Mouse (Mus musculus) CH12.LX (cell line): ENCODE data around the gene Efna3. TPM values are rescaled to one million over a fixed set of nuclear protein-coding genes. Genes with fewer than 3 reads are reported as not detected.

Source experiments
- DNase-seq: peaks from one replicate; pipeline ENCODE4 v3.0.0-alpha.2; 2013; ENCODE audit errors: extremely low read depth
- H3K27ac ChIP-seq: 2 replicates; pipeline ENCODE4 v1.5.1; 2012; ENCODE audit warnings: low read depth, mild to moderate bottlenecking, control low read depth, moderate library complexity; ENCODE audit not compliant: insufficient read depth
- H3K27me3 ChIP-seq: replicated peaks from 2 replicates; pipeline ENCODE3; 2012; ENCODE audit warnings: inconsistent platforms
- H3K36me3 ChIP-seq, 2 experiments: replicated peaks in 1 of 2; 2 replicates each; pipeline versions ENCODE3 to v1.6.1; 2012; ENCODE audit warnings: inconsistent platforms in 1 of 2, low read length in 1 of 2, mild to moderate bottlenecking in 1 of 2, mixed read lengths in 1 of 2, moderate library complexity in 1 of 2; ENCODE audit not compliant: control insufficient read depth in 1 of 2, insufficient read depth in 1 of 2
- H3K4me1 ChIP-seq, 2 experiments: 2 replicates each; pipeline ENCODE4 v1.6.1; 2012; ENCODE audit warnings: inconsistent platforms in 1 of 2, moderate library complexity in 1 of 2; ENCODE audit not compliant: insufficient read depth in 2 of 2, control insufficient read depth in 1 of 2
- H3K4me2 ChIP-seq: 2 replicates; pipeline ENCODE4 v1.6.1; 2012; ENCODE audit warnings: low read depth, mild to moderate bottlenecking, control low read depth; ENCODE audit not compliant: poor library complexity, insufficient read depth, severe bottlenecking
- H3K4me3 ChIP-seq, 3 experiments: fragments of 150-350 bp in 1 of 3; sonication (generic) in 1 of 3; replicated peaks in 1 of 3; 2 replicates each; pipeline versions ENCODE3 to v1.5.1; 2011 to 2012; ENCODE audit warnings: low read depth in 2 of 3, low read length in 2 of 3, mild to moderate bottlenecking in 2 of 3, moderate library complexity in 2 of 3, control low read depth in 1 of 3, improper control_type of control experiment in 1 of 3, inconsistent platforms in 1 of 3, mixed read lengths in 1 of 3; ENCODE audit not compliant: poor library complexity in 1 of 3
- H3K79me2 ChIP-seq: replicated peaks from 2 replicates; pipeline ENCODE4 v1.6.1; 2012; ENCODE audit warnings: mild to moderate bottlenecking, moderate library complexity; ENCODE audit not compliant: control insufficient read depth, poor library complexity, insufficient read depth, severe bottlenecking; ENCODE audit errors: extremely low read depth
- H3K9ac ChIP-seq: 2 replicates; pipeline ENCODE4 v1.6.1; 2012; ENCODE audit warnings: low read depth, mild to moderate bottlenecking, control low read depth, moderate library complexity; ENCODE audit not compliant: insufficient read depth
- H3K9me3 ChIP-seq: replicated peaks from 2 replicates; pipeline ENCODE3; 2012; ENCODE audit warnings: low read length, inconsistent platforms, mixed read lengths
- CHD2 ChIP-seq: IDR thresholded peaks from 2 replicates; pipeline ENCODE4 v1.6.1; 2011; ENCODE audit warnings: low read length, improper control_type of control experiment
- ELF1 ChIP-seq: IDR thresholded peaks from 2 replicates; pipeline ENCODE4 v1.6.1; 2014; ENCODE audit warnings: low read depth, mild to moderate bottlenecking, inconsistent platforms, low read length, improper control_type of control experiment
- GABPA ChIP-seq: IDR thresholded peaks from 2 replicates; pipeline ENCODE4 v1.6.1; 2012; ENCODE audit warnings: low read depth, low read length, improper control_type of control experiment, inconsistent platforms; ENCODE audit not compliant: insufficient replicate concordance
- JUN ChIP-seq: IDR thresholded peaks from 2 replicates; pipeline ENCODE4 v1.6.1; 2011; ENCODE audit warnings: low read depth, mild to moderate bottlenecking, low read length, improper control_type of control experiment, moderate library complexity; ENCODE audit not compliant: insufficient read depth
- KAT2A ChIP-seq: IDR thresholded peaks from 2 replicates; pipeline ENCODE4 v1.6.1; 2012; ENCODE audit warnings: low read length, improper control_type of control experiment, inconsistent platforms; ENCODE audit not compliant: insufficient replicate concordance
- MAFK ChIP-seq: IDR thresholded peaks from 2 replicates; pipeline ENCODE4 v1.6.1; 2011; ENCODE audit warnings: low read length, improper control_type of control experiment; ENCODE audit not compliant: insufficient replicate concordance
- MAX ChIP-seq: IDR thresholded peaks from 2 replicates; pipeline ENCODE4 v1.6.1; 2011; ENCODE audit warnings: low read length, improper control_type of control experiment
- MAZ ChIP-seq: IDR thresholded peaks from 2 replicates; pipeline ENCODE4 v1.6.1; 2012; ENCODE audit warnings: low read depth, mild to moderate bottlenecking, inconsistent platforms, low read length, improper control_type of control experiment, moderate library complexity
- MEF2A ChIP-seq: IDR thresholded peaks from 2 replicates; pipeline ENCODE4 v1.6.1; 2014; ENCODE audit warnings: low read depth, mild to moderate bottlenecking, inconsistent platforms, low read length, improper control_type of control experiment, borderline replicate concordance
- NRF1 ChIP-seq: IDR thresholded peaks from 2 replicates; pipeline ENCODE4 v1.6.1; 2014; ENCODE audit warnings: low read depth, mild to moderate bottlenecking, inconsistent platforms, low read length, improper control_type of control experiment, moderate library complexity
- POLR2A ChIP-seq: IDR thresholded peaks from 2 replicates; pipeline ENCODE4 v1.6.1; 2011; ENCODE audit warnings: low read depth, mild to moderate bottlenecking, improper control_type of control experiment, low read length
- SIN3A ChIP-seq: IDR thresholded peaks from 2 replicates; pipeline ENCODE4 v1.6.1; 2012; ENCODE audit warnings: low read length, improper control_type of control experiment, inconsistent platforms
- TCF12 ChIP-seq: IDR thresholded peaks from 2 replicates; pipeline ENCODE4 v1.6.1; 2014; ENCODE audit warnings: low read depth, mild to moderate bottlenecking, inconsistent platforms, low read length, improper control_type of control experiment
- UBTF ChIP-seq: IDR thresholded peaks from 2 replicates; pipeline ENCODE4 v1.6.1; 2012; ENCODE audit warnings: low read depth, mild to moderate bottlenecking, inconsistent platforms, low read length, improper control_type of control experiment, moderate library complexity
- USF1 ChIP-seq: IDR thresholded peaks from 2 replicates; pipeline ENCODE4 v1.6.1; 2014; ENCODE audit warnings: low read depth, mild to moderate bottlenecking, inconsistent platforms, low read length, improper control_type of control experiment
- USF2 ChIP-seq: conservative IDR thresholded peaks from 2 replicates; pipeline ENCODE4 v1.6.1; 2011; ENCODE audit warnings: low read depth, low read length, improper control_type of control experiment
- ZKSCAN1 ChIP-seq: IDR thresholded peaks from 2 replicates; pipeline ENCODE4 v1.6.1; 2012; ENCODE audit warnings: low read depth, inconsistent platforms, low read length, improper control_type of control experiment, borderline replicate concordance
- ZNF384 ChIP-seq: IDR thresholded peaks from 2 replicates; pipeline ENCODE4 v1.6.1; 2012; ENCODE audit warnings: low read depth, low read length, improper control_type of control experiment, inconsistent platforms
- dilution Hi-C: fragments of 300-500 bp; cut with MboI; formaldehyde crosslinking; loops from 2 replicates; pipeline ENCODE4 v1.14.3; 2020; ENCODE audit warnings: low sequenced_read_pairs; ENCODE audit not compliant: extremely low pct_unique_long_range_greater_than_20kb, extremely low pct_ligation_motif_present
- in situ Hi-C: fragments of 300-500 bp; cut with MboI; formaldehyde crosslinking; loops from 3 replicates; pipeline ENCODE4 v1.14.3; 2019; ENCODE audit warnings: low sequenced_read_pairs, low pct_ligation_motif_present, low pct_unique_long_range_greater_than_20kb, mixed read lengths
- polyA plus RNA-seq: library from polyadenylated mRNA; unstranded; fragments of >175 nt; gene quantifications from 2 replicates; pipeline ENCODE4 v1.2.1, GENCODE M21; 2012; ENCODE audit warnings: low read depth; ENCODE audit not compliant: insufficient read length
- total RNA-seq, 2 experiments: library from RNA; depleted of rRNA; stranded (reverse); fragments of 300-350 nt in 1 of 2; fragments of >200 nt in 1 of 2; gene quantifications; 2 replicates each; pipeline ENCODE4 v1.2.3; 2012 to 2014

The Efna3 gene
- total and polyA plus RNA-seq, 3 experiments = 0.09 to 0.13 TPM; not detected in 1

DNA sequence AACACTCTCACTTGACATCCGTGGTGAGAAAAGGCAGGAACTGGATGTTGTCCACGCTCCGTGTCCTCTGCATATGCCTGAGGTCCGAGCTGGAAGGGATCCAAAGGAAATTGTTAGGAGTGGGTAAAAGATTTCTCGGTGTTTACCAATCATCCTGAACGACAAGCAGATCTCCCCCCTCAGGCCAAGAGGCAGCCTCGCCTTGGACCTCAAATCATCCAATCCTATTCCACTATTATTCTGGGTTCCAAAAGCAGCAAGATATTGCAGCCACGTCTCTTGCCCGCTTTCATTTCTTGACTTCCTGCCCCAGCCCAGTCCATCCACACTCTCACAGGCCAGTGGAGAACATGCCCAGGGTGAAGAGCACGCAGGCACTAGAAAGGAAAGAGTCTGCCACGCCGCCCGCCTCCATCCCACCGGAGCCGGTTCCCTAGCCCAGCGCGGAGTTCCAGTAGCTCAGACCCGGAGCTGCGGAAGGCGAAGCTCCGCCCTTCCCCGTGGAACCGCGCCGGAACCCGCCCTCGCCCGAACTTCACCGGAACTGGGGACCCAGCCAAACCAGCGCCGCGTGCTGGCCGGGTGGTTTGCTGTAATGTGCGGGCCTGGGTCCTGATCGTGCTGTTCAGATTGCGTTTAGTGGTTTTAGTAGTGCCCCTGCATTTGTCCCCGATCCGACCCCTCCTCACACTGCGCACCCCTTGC is 52.6 kb downstream of the Efna3 start, which contains the start of gene Slc50a1 (continued):
- TF ChIP-seq USF1 (no peak), MAFK (no peak), MEF2A (no peak), JUN (no peak), TCF12 (peak; percentile 79), UBTF (peak; percentile 74; the same call in 1 of the 2 replicates), GABPA (no peak), ELF1 (peak; percentile 85), SIN3A (peak; percentile 74), MAX (peak; percentile 89), MAZ (0 out of 2 replicates have a peak, but pooled peaks have one; percentile 56), CHD2 (no peak), KAT2A (0 out of 2 replicates have a peak, but pooled peaks have one; percentile 25), ZNF384 (no peak), ZKSCAN1 (no peak), USF2 (no peak)
- TF ChIP-seq, all 38 proteins: peak for 19

DNA sequence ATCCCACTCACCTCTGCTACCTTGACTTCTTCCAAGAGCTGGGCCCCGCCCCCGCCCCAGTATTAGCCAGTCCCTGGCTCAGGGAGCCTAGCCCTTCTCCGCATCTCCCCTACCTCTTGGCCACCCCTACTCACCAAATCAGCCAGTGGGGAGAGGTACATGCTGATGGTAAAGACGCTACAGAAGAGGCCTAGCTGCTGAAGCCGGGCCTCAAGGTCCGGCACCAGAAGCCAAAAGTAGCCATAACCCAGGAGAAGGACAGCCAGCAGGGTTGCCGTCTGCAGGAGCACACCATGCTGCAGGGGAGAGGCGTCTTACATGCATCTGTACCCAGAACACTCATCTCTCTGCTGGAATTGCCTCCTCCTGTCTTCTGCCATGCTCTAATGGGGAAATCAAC is 53.8 kb downstream of the Efna3 start:
- Histone ChIP-seq H3K36me3 (peaks cover 0 to 13% of the 10 kb centered on the region in 2 experiments), H3K27me3 (peaks cover 3% of the 10 kb centered on the region), H3K4me1 (peaks cover 12 to 36% of the 10 kb centered on the region in 2 experiments), H3K27ac (no peak overlapping the region), H3K4me3 (no peak overlapping the region), H3K9me3 (no peaks in the 10 kb centered on the region), H3K79me2 (peaks cover 12% of the 10 kb centered on the region; the same call in 1 of the 2 replicates), H3K4me2 (peak overlapping the region; percentile 67), H3K9ac (no peak overlapping the region)
- dilution Hi-C loops = no loop called here
- no peak for DNase-seq
- in situ Hi-C loops = no loop called here
- no peak for TF ChIP-seq NRF1
- TF ChIP-seq POLR2A = 0 out of 2 replicates have a peak, but pooled peaks have one; percentile 8
